Mouse (Mus musculus) kidney, adult 2 months (tissue): ENCODE measurements at regions not wholly inside any gene's neighbourhood (a gene's known extent, or its start where the extent isn't known, plus 50 kb on each side); places are given as distances from the start of the nearest gene placed in this dataset.

Source experiments
- DNase-seq: peaks from one replicate; pipeline ENCODE4 v3.0.0; 2021
- H3K27ac ChIP-seq: fragments of 200-500 bp; 2 replicates; pipeline ENCODE4 v1.5.1; 2012; ENCODE audit warnings: low read depth, low read length, control low read depth, inconsistent platforms; ENCODE audit not compliant: insufficient read depth
- H3K27me3 ChIP-seq: fragments of 200-500 bp; replicated peaks from 2 replicates; pipeline ENCODE4 v1.6.1; 2012; ENCODE audit warnings: mild to moderate bottlenecking, moderate library complexity, low read length, inconsistent platforms; ENCODE audit not compliant: control insufficient read depth, insufficient read depth
- H3K36me3 ChIP-seq: fragments of 200-500 bp; 2 replicates; pipeline ENCODE4 v1.6.1; 2012; ENCODE audit warnings: mild to moderate bottlenecking, moderate library complexity, low read length, inconsistent platforms; ENCODE audit not compliant: control insufficient read depth, insufficient read depth
- H3K4me1 ChIP-seq: fragments of 200-500 bp; 2 replicates; pipeline ENCODE4 v1.6.1; 2011; ENCODE audit warnings: low read length; ENCODE audit not compliant: control insufficient read depth, insufficient read depth
- H3K4me3 ChIP-seq: fragments of 200-500 bp; 2 replicates; pipeline ENCODE4 v1.5.1; 2011; ENCODE audit warnings: mild to moderate bottlenecking, low read depth, low read length, control low read depth; ENCODE audit not compliant: insufficient read depth
- CTCF ChIP-seq: fragments of 200-500 bp; conservative IDR thresholded peaks from 2 replicates; pipeline ENCODE4 v1.5.1; 2011; ENCODE audit warnings: low read depth, mild to moderate bottlenecking, control low read depth, low read length, moderate library complexity, mixed read lengths; ENCODE audit not compliant: insufficient read depth, insufficient read length
- POLR2A ChIP-seq: fragments of 200-500 bp; IDR thresholded peaks from one replicate; pipeline ENCODE4 v1.6.1; 2011; ENCODE audit warnings: low read depth, low read length, control low read depth
- WGBS: fragments of 180-500 bp; shearing (Covaris S2); methylation state at CpG from one replicate; pipeline ENCODE4 v1.1.7; 2018; 5-methylcytosine and 5-hydroxymethylcytosine counted together

DNA sequence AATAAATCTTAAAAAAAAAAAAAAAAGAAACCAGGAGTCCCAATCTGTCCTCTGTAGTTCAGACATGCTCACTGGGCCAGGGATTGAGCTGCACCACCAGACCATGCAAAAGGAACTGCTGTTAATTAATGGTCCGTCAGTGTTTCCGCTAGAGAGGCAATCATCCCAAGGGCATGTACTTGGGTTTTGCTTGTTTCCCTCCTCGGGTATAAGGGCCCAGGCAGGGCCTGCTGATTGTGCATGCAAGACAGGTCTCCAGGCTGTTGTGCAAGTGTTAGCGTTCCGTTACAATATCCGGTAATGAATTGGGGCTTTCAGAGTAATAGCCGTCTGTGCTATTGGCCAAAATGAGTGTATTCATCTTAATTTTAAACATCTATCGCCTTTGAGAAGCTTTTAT, 83.1 kb upstream of the Zfp618 start:
- TF ChIP-seq POLR2A (no peak), CTCF (no peak)
- Histone ChIP-seq H3K4me1 (no peaks in the 10 kb centered on the region), H3K27ac (no peak overlapping the region), H3K27me3 (no peaks in the 10 kb centered on the region), H3K4me3 (no peak overlapping the region), H3K36me3 (no peaks in the 10 kb centered on the region)
- no peak for DNase-seq
- 60% methylated on average over 8 of the region's 8 CpGs for WGBS

DNA sequence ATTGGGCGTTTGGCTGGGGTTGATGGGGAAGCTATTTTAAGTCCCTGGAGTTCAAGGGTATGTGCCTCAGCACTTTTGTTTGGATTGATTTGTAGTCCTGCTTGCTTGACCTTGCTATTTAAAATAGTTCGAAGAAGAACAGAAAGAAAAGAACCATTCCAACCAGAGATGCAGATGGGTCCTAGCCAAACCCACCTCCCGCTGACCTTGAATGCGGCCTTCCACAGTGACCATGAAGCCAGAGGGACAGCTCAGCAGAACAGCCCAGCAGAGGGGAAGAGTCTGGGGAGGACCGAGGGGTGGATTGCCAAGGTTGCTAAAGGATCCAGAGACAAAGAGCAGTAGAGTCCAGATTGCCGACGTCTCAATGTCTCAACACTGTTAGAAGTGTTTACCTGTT, 76.6 kb upstream of the Zfp618 start:
- TF ChIP-seq CTCF (no peak), POLR2A (no peak)
- no peak for DNase-seq
- H3K4me1 ChIP-seq = no peaks in the 10 kb centered on the region
- no peak overlapping the region for H3K4me3 ChIP-seq
- no peak overlapping the region for H3K27ac ChIP-seq
- H3K36me3 ChIP-seq = no peaks in the 10 kb centered on the region
- WGBS = 78% methylated on average over 7 of the region's 7 CpGs
- no peaks in the 10 kb centered on the region for H3K27me3 ChIP-seq

DNA sequence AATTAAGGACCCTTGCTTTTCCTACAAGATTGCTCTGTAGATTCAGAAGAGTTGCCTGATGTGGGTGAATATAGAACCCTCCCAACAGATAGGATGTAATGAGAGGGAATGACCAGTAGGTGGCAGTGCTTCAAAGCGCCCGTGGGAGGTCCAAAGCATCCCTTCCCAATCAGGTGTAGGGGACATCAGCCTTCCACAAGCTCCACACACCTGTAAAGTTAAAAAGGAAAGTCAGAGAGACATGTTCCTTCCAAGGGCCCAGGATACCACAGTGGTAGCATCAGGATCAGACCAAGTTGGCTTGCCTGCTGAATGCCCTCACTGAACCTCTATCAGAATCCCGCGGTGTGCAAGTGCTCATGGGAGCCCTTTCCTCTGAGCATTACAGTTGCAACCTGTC, 75.7 kb upstream of the Zfp618 start:
- Histone ChIP-seq H3K36me3 (no peaks in the 10 kb centered on the region), H3K27me3 (no peaks in the 10 kb centered on the region), H3K4me3 (no peak overlapping the region), H3K4me1 (no peaks in the 10 kb centered on the region), H3K27ac (no peak overlapping the region)
- TF ChIP-seq POLR2A = no peak
- TF ChIP-seq CTCF = peak; percentile 82
- peak; percentile 49 for DNase-seq
- WGBS = 49% methylated on average over 4 of the region's 4 CpGs

DNA sequence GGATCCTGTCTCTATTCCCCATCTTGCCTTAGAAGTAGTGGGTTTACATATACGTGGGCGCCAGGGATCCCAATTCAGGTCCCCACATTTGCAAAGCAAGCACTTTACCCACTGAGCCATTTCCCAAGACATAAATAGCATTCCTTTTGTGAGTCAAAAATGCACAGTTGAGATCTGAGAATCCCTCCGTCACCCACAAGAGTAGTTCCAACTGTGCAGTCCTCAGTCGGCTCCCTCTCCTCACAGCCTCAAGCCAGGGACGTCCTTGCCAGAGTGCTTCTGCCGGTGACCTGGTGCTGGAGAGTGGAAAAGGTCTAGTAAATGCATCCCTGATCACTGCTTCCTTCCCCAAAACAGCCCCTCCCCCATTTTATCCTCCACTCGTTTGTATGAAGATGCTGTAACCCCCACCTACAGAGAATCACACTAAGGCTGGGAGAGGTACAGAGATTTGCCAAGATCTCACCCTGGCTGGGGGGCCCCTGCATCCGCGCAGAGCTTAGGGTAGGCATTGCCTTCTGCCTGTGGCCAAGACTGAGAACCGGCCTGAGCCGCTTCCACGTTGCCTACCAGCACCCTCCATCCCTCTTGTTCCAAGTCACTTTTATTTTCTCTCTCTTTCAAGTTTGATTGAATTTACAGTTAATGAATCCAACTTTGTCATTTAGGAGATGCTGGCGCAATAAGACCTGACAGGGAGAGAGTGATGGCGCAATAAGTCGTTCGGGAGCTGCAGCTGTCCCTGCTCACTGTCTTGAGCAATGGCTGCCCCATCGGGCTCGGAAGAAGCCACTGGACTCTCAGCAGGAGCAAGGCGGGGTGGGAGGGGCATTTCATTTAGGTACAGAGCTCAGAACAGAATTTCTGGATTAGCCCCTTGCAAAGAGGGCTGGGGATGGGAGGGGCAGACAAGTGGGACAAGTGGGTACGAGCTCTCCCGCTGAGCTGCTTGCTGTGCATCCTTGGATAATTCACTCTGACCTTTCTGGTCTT, 74.5 kb upstream of the Zfp618 start:
- TF ChIP-seq CTCF (no peak), POLR2A (no peak)
- Histone ChIP-seq H3K27me3 (no peaks in the 10 kb centered on the region), H3K4me3 (no peak overlapping the region), H3K36me3 (no peaks in the 10 kb centered on the region), H3K27ac (no peak overlapping the region), H3K4me1 (no peaks in the 10 kb centered on the region)
- DNase-seq = peak; percentile 19
- WGBS = 35% methylated on average over 21 of the region's 21 CpGs

DNA sequence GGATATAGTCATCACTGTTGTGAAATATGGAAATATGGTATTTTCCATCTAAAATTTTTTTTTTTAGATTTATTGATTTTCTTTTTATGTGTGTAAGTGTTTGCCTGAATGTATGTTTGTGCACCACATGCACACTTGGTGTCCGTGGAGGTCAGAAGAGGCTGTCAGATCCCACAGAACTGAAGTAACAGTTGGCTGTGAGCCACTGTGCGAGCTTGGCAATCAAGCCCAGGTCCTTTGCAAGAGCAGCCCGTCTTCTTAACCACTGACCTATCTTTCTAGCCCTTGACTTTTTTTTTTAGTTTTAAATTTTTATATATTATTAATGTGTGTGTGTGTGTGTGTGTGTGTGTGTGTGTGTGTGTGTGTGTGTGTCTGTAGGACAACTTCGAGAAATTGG, 52.5 kb upstream of the Zfp618 start:
- no peak overlapping the region for H3K27ac ChIP-seq
- H3K36me3 ChIP-seq = no peaks in the 10 kb centered on the region
- H3K4me1 ChIP-seq = no peaks in the 10 kb centered on the region
- no peaks in the 10 kb centered on the region for H3K27me3 ChIP-seq
- TF ChIP-seq CTCF = no peak
- TF ChIP-seq POLR2A = no peak
- DNase-seq = no peak
- no peak overlapping the region for H3K4me3 ChIP-seq
- WGBS = 75% methylated on average over 4 of the region's 4 CpGs
